ENCODE assay signal across 29 mouse cellular contexts in genomic region chr8:85924991-85925390, GRCm38 (mm10).
DNase-seq lines count a peak whose midpoint lies in the region; ATAC-seq and TF ChIP-seq lines count a peak whose summit lies in the region.
"Had no signal": no experiment of that assay in that cellular context is flagged by ENCODE, and none has a peak within 500 bp of the region (broad histone marks: within the 10 kb centered on the region; RNA-seq: fewer than 3 reads in every experiment).

No protein-coding gene starts in this region.

- no peaks in the 10 kb centered on the region for H3K36me3 ChIP-seq in hindbrain, embryonic 15.5 days
- H3K36me3 ChIP-seq in hindbrain, embryonic 11.5 days (ENCODE audit: control insufficient read depth, insufficient read depth, low read length): no peaks in the 10 kb centered on the region
- H3K36me3 ChIP-seq in midbrain, postnatal 0 days (ENCODE audit: insufficient read depth, low read length): no peaks in the 10 kb centered on the region
- H3K36me3 ChIP-seq in midbrain, embryonic 15.5 days (replicated peaks): no peaks in the 10 kb centered on the region
- H3K36me3 ChIP-seq in embryonic facial prominence, embryonic 10.5 days (replicated peaks): peaks cover 9% of the 10 kb centered on the region; the same call in 1 of the 2 replicates
- H3K36me3 ChIP-seq: forebrain, embryonic 15.5 days; limb, embryonic 12.5 days had no signal

- no peaks in the 10 kb centered on the region for H3K27me3 ChIP-seq in hindbrain, embryonic 15.5 days
- H3K27me3 ChIP-seq in hindbrain, embryonic 11.5 days (ENCODE audit: control insufficient read depth, insufficient read depth, low read length): no peaks in the 10 kb centered on the region
- no peaks in the 10 kb centered on the region for H3K27me3 ChIP-seq in midbrain, postnatal 0 days (ENCODE audit: insufficient read depth, low read length)
- H3K27me3 ChIP-seq in midbrain, embryonic 15.5 days (replicated peaks): no peaks in the 10 kb centered on the region
- H3K27me3 ChIP-seq in embryonic facial prominence, embryonic 10.5 days (replicated peaks; ENCODE audit: low read depth, poor library complexity, severe bottlenecking): no peaks in the 10 kb centered on the region
- H3K27me3 ChIP-seq: embryonic facial prominence, embryonic 15.5 days; forebrain, embryonic 15.5 days; heart, embryonic 12.5 days; limb, embryonic 12.5 days; Patski had no signal

- no peak overlapping the region for H3K4me2 ChIP-seq in hindbrain, embryonic 15.5 days
- no peak overlapping the region for H3K4me2 ChIP-seq in hindbrain, embryonic 11.5 days (replicated peaks; ENCODE audit: low read depth, low read length)
- H3K4me2 ChIP-seq in midbrain, postnatal 0 days (ENCODE audit: low read depth, low read length, poor library complexity, severe bottlenecking): no peak overlapping the region
- H3K4me2 ChIP-seq in midbrain, embryonic 15.5 days: no peak overlapping the region
- H3K4me2 ChIP-seq: embryonic facial prominence, embryonic 15.5 days; forebrain, embryonic 15.5 days; heart, embryonic 12.5 days; limb, embryonic 12.5 days; liver, embryonic 11.5 days had no signal

- no peak overlapping the region for H3K4me3 ChIP-seq in hindbrain, embryonic 15.5 days
- no peak overlapping the region for H3K4me3 ChIP-seq in hindbrain, embryonic 11.5 days (ENCODE audit: low read depth, low read length)
- H3K4me3 ChIP-seq in midbrain, postnatal 0 days (ENCODE audit: low read depth, low read length): no peak overlapping the region
- no peak overlapping the region for H3K4me3 ChIP-seq in midbrain, embryonic 15.5 days
- no peak overlapping the region for H3K4me3 ChIP-seq in olfactory bulb, adult 2 months (ENCODE audit: insufficient read depth, low read depth, low read length)
- H3K4me3 ChIP-seq in embryonic facial prominence, embryonic 10.5 days: no peak overlapping the region
- H3K4me3 ChIP-seq: embryonic facial prominence, embryonic 15.5 days; forebrain, embryonic 15.5 days; heart, embryonic 12.5 days; limb, embryonic 12.5 days had no signal

- DNase-seq in adrenal gland, adult (ENCODE audit: inconsistent age in 2 of 2, low spot score in 1 of 2): peak; percentile 23 to 45
- no peak for DNase-seq in adrenal gland, postnatal 4 days (ENCODE audit: low spot score in 2 of 2)
- DNase-seq in hindbrain, embryonic 11.5 days (ENCODE audit: low spot score): no peak
- no peak for DNase-seq in midbrain, postnatal 0 days (ENCODE audit: low spot score)
- DNase-seq in embryonic facial prominence, embryonic 10.5 days (ENCODE audit: low spot score): no peak
- DNase-seq: cerebellum, adult 8-10 months; cerebellum, postnatal 36 days; gastrocnemius, postnatal 25 days; heart, adult 18-20 months; heart, postnatal 14 days; kidney, postnatal 25 days; liver, postnatal 0 days; retina, postnatal 1 day; right cerebral cortex, postnatal 25 days; spleen, adult 18-20 months had no signal

- TF ChIP-seq CTCF in midbrain, postnatal 0 days (IDR thresholded peaks at IDR 0.05): no peak
- no peak for TF ChIP-seq CTCF in olfactory bulb, adult 2 months (IDR thresholded peaks at IDR 0.05; ENCODE audit: insufficient read depth, low read depth, low read length)

- no peak for ATAC-seq in hindbrain, embryonic 15.5 days (ENCODE audit: low FRiP score, low read depth)
- ATAC-seq in hindbrain, embryonic 11.5 days (ENCODE audit: low FRiP score): no peak
- no peak for ATAC-seq in midbrain, postnatal 0 days (ENCODE audit: low FRiP score)
- ATAC-seq in midbrain, embryonic 15.5 days (replicated peaks): no peak
- ATAC-seq: activated CD4-positive, CD25-positive, alpha-beta regulatory T cell, adult 4 months; forebrain, embryonic 15.5 days; intestine, postnatal 0 days; liver, postnatal 0 days; lung, postnatal 0 days; midbrain, embryonic 16.5 days; Patski had no signal

- no peak overlapping the region for H3K9ac ChIP-seq in hindbrain, embryonic 15.5 days
- no peak overlapping the region for H3K9ac ChIP-seq in hindbrain, embryonic 11.5 days (ENCODE audit: low read depth, low read length)
- no peak overlapping the region for H3K9ac ChIP-seq in midbrain, postnatal 0 days (replicated peaks; ENCODE audit: low read length, poor library complexity, severe bottlenecking)
- no peak overlapping the region for H3K9ac ChIP-seq in midbrain, embryonic 15.5 days
- H3K9ac ChIP-seq: embryonic facial prominence, embryonic 15.5 days; forebrain, embryonic 15.5 days; heart, embryonic 12.5 days; limb, embryonic 12.5 days; liver, postnatal 0 days had no signal

- H3K9me3 ChIP-seq in hindbrain, embryonic 15.5 days: no peaks in the 10 kb centered on the region
- no peaks in the 10 kb centered on the region for H3K9me3 ChIP-seq in hindbrain, embryonic 11.5 days (ENCODE audit: control insufficient read depth, low read length)
- H3K9me3 ChIP-seq in midbrain, postnatal 0 days (ENCODE audit: low read length): no peaks in the 10 kb centered on the region
- no peaks in the 10 kb centered on the region for H3K9me3 ChIP-seq in midbrain, embryonic 15.5 days
- no peaks in the 10 kb centered on the region for H3K9me3 ChIP-seq in embryonic facial prominence, embryonic 10.5 days
- H3K9me3 ChIP-seq: embryonic facial prominence, embryonic 15.5 days; forebrain, embryonic 15.5 days; heart, embryonic 12.5 days; limb, embryonic 12.5 days had no signal

- peak overlapping the region; percentile 41; the same call in 1 of the 2 replicates for H3K27ac ChIP-seq in hindbrain, embryonic 15.5 days (replicated peaks)
- no peak overlapping the region for H3K27ac ChIP-seq in hindbrain, embryonic 11.5 days (ENCODE audit: low read depth, low read length)
- H3K27ac ChIP-seq in midbrain, postnatal 0 days (ENCODE audit: low read depth, low read length): peak overlapping the region; percentile 51; the same call in 1 of the 2 replicates
- no peak overlapping the region for H3K27ac ChIP-seq in midbrain, embryonic 15.5 days
- H3K27ac ChIP-seq in olfactory bulb, adult 2 months (ENCODE audit: insufficient read depth, low read depth, low read length): peak overlapping the region; percentile 89
- H3K27ac ChIP-seq in embryonic facial prominence, embryonic 10.5 days (replicated peaks): no peak overlapping the region
- H3K27ac ChIP-seq: embryonic facial prominence, embryonic 15.5 days; forebrain, embryonic 15.5 days; limb, embryonic 12.5 days; macrophage had no signal

- TF ChIP-seq POLR2A in olfactory bulb, adult 2 months (IDR thresholded peaks at IDR 0.05; ENCODE audit: insufficient read depth, low read depth, low read length): no peak

- no peaks in the 10 kb centered on the region; the same call in 1 of the 2 replicates for H3K4me1 ChIP-seq in hindbrain, embryonic 15.5 days (replicated peaks)
- no peaks in the 10 kb centered on the region for H3K4me1 ChIP-seq in hindbrain, embryonic 11.5 days (replicated peaks; ENCODE audit: control insufficient read depth, insufficient read depth, low read length)
- no peaks in the 10 kb centered on the region; the same call in 1 of the 2 replicates for H3K4me1 ChIP-seq in midbrain, postnatal 0 days (ENCODE audit: insufficient read depth, low read length)
- H3K4me1 ChIP-seq in midbrain, embryonic 15.5 days: no peaks in the 10 kb centered on the region
- 0 out of 2 replicates have a peak, but pooled peaks cover 2% of the 10 kb centered on the region for H3K4me1 ChIP-seq in olfactory bulb, adult 2 months (ENCODE audit: control insufficient read depth, insufficient read depth, low read length)
- H3K4me1 ChIP-seq in embryonic facial prominence, embryonic 10.5 days: no peaks in the 10 kb centered on the region
- H3K4me1 ChIP-seq: embryonic facial prominence, embryonic 15.5 days; forebrain, embryonic 15.5 days; limb, embryonic 12.5 days had no signal

Comparison
In these comparisons a context has a peak if more than half of its experiments do, and no peak if none do; other contexts are left out.
1. DNase-seq: peak in adrenal gland, adult (2 of 2); none in adrenal gland, postnatal 4 days (0 of 2), hindbrain, embryonic 11.5 days (single experiment), midbrain, postnatal 0 days (single experiment) and embryonic facial prominence, embryonic 10.5 days (single experiment).
2. H3K27ac ChIP-seq: peak in hindbrain, embryonic 15.5 days (single experiment), midbrain, postnatal 0 days (single experiment) and olfactory bulb, adult 2 months (single experiment); none in hindbrain, embryonic 11.5 days (single experiment), midbrain, embryonic 15.5 days (single experiment) and embryonic facial prominence, embryonic 10.5 days (single experiment).